Mouse (Mus musculus) fibroblast of lung, adult 2 months (primary cell): ENCODE results near the gene Eci1.
A peak's percentile ranks its signal among the peaks of the same experiment; 100 is the strongest.

Experiments
- DNase-seq: peaks from one replicate; pipeline ENCODE4 v3.0.0-alpha.2; 2011; ENCODE audit warnings: low read depth

Eci1 gene

GRCm38 (mm10) chr17:24473612-24474275 is 47.3 kb downstream of the Eci1 start, which contains the start of gene Bricd5:
TSS of gene Bricd5 (plus strand) at chr17:24473884.
- no peak for DNase-seq

- DNase-seq: no peak
Observed at GRCm38 (mm10) chr17:24474557-24474956, 48.1 kb downstream of the Eci1 start.

- DNase-seq: no peak
Observed at GRCm38 (mm10) chr17:24475586-24475985, 49.1 kb downstream of the Eci1 start.

- DNase-seq: no peak
Observed at GRCm38 (mm10) chr17:24476022-24476776, 49.8 kb downstream of the Eci1 start.

GRCm38 (mm10) chr17:24477053-24477984 is 50.9 kb downstream of the Eci1 start:
- DNase-seq: no peak

- DNase-seq: no peak
Observed at GRCm38 (mm10) chr17:24477985-24478600, 51.7 kb downstream of the Eci1 start.

- DNase-seq: peak; percentile 85
Observed at GRCm38 (mm10) chr17:24478663-24479380, 52.4 kb downstream of the Eci1 start, which contains the start of gene Mlst8. TSS of gene Mlst8 (minus strand) at chr17:24479078.

- no peak for DNase-seq
Observed at GRCm38 (mm10) chr17:24479431-24479830, 53.0 kb downstream of the Eci1 start.

GRCm38 (mm10) chr17:24480201-24480826 is 53.9 kb downstream of the Eci1 start:
- DNase-seq: no peak

- DNase-seq: no peak
Observed at GRCm38 (mm10) chr17:24481027-24481815, 54.8 kb downstream of the Eci1 start.

GRCm38 (mm10) chr17:24483495-24483894 is 57.1 kb downstream of the Eci1 start:
- DNase-seq: no peak

GRCm38 (mm10) chr17:24485090-24485860 is 58.8 kb downstream of the Eci1 start:
- no peak for DNase-seq

- DNase-seq: no peak
Observed at GRCm38 (mm10) chr17:24488186-24488661, 61.8 kb downstream of the Eci1 start, which contains the start of gene Caskin1. TSS of gene Caskin1 (plus strand) at chr17:24488601.

- DNase-seq: no peak
Observed at GRCm38 (mm10) chr17:24488662-24489264, 62.3 kb downstream of the Eci1 start.
